Mouse (Mus musculus) liver, embryonic 16.5 days (tissue): ENCODE data around the gene Gucy1b2. TPM values are rescaled to one million over a fixed set of nuclear protein-coding genes. Genes with fewer than 3 reads are reported as not detected.

Experiments
- ATAC-seq: fragments of 200-750 bp; cut with Nextera tagmentation; 2 replicates; pipeline ENCODE4 v1.8.0; 2017; ENCODE audit warnings: low read depth, mild to moderate bottlenecking, moderate number of reproducible peaks, moderate library complexity
- H3K27ac ChIP-seq: fragments of 300-500 bp; sonication (generic); 2 replicates; pipeline ENCODE4 v1.5.1; 2014; ENCODE audit warnings: mild to moderate bottlenecking, low read length
- H3K27me3 ChIP-seq: fragments of 300-500 bp; sonication (generic); 2 replicates; pipeline ENCODE4 v1.6.1; 2014; ENCODE audit warnings: low read depth, low read length, mixed read lengths; ENCODE audit not compliant: control insufficient read depth, insufficient read depth
- H3K36me3 ChIP-seq: fragments of 300-500 bp; sonication (generic); 2 replicates; pipeline ENCODE4 v1.6.1; 2014; ENCODE audit warnings: mild to moderate bottlenecking; ENCODE audit not compliant: control insufficient read depth, insufficient read depth
- H3K4me1 ChIP-seq: fragments of 300-500 bp; sonication (generic); 2 replicates; pipeline ENCODE4 v1.6.1; 2014; ENCODE audit warnings: low read depth, low read length, mixed read lengths; ENCODE audit not compliant: control insufficient read depth
- H3K4me2 ChIP-seq: fragments of 300-500 bp; sonication (generic); 2 replicates; pipeline ENCODE4 v1.6.1; 2014; ENCODE audit warnings: low read depth, low read length, mixed read lengths
- H3K4me3 ChIP-seq: fragments of 300-500 bp; sonication (generic); 2 replicates; pipeline ENCODE4 v1.5.1; 2014; ENCODE audit warnings: low read depth, mild to moderate bottlenecking, low read length
- H3K9ac ChIP-seq: fragments of 300-500 bp; sonication (generic); 2 replicates; pipeline ENCODE4 v1.6.1; 2014; ENCODE audit warnings: low read depth, low read length
- H3K9me3 ChIP-seq: fragments of 300-500 bp; sonication (generic); replicated peaks from 2 replicates; pipeline ENCODE4 v1.6.1; 2016; ENCODE audit warnings: low read length; ENCODE audit not compliant: control insufficient read depth
- WGBS: fragments of 180-500 bp; shearing (Covaris S2); extraction: QIAGEN DNeasy Blood & Tissue Kit; methylation state at CpG from one replicate; pipeline ENCODE4 v1.1.7; 2014; ENCODE audit not compliant: insufficient replicate concordance; 5-methylcytosine and 5-hydroxymethylcytosine counted together
- polyA plus RNA-seq: library from polyadenylated mRNA; unstranded; fragments of >200 nt; fragmentation: Nextera tagmentation; extraction: Ambion mirVana; gene quantifications from 2 replicates; pipeline ENCODE4 v1.2.1, GENCODE M21; 2015

Gene Gucy1b2
- polyA plus RNA-seq, 1 experiment from 2014 or later: not detected

- no peaks in the 10 kb centered on the region for H3K36me3 ChIP-seq
- WGBS: 72% methylated on average over 3 of the region's 3 CpGs
- H3K4me2 ChIP-seq: no peak overlapping the region
- H3K9me3 ChIP-seq: no peaks in the 10 kb centered on the region
- no peaks in the 10 kb centered on the region for H3K27me3 ChIP-seq
- H3K4me1 ChIP-seq: no peaks in the 10 kb centered on the region
- no peak overlapping the region for H3K9ac ChIP-seq
- H3K27ac ChIP-seq: no peak overlapping the region
- no peak overlapping the region for H3K4me3 ChIP-seq
- ATAC-seq: no peak
Measured at GRCm38 (mm10) chr14:62383786-62384299, 72.2 kb downstream of the Gucy1b2 start.

GRCm38 (mm10) chr14:62383109-62383508, 73.0 kb downstream of the Gucy1b2 start:
- no peaks in the 10 kb centered on the region for H3K4me1 ChIP-seq

DNA sequence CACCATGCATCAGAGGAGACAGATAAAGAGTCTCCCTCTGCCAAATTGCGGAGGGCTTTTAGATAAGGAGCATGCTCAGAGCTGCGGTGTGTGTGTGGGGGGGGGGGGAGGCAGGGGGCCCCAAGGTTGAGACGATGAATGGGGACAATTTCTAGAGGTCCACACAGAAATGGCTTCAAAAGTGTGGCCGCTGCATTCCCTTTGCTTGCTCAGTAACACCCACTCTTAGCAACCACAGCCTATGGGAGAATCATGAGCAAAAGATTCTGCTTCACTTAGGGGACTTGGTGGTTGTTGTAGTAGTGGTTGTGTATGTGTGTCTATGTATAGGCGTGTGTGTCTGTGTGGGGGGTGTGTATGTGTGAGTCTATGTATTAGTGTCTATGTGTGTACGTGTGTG, 75.5 kb downstream of the Gucy1b2 start:
- WGBS: 57% methylated on average over 6 of the region's 6 CpGs
- no peaks in the 10 kb centered on the region for H3K27me3 ChIP-seq
- H3K4me3 ChIP-seq: no peak overlapping the region
- ATAC-seq: no peak
- H3K4me2 ChIP-seq: no peak overlapping the region
- H3K4me1 ChIP-seq: no peaks in the 10 kb centered on the region
- peaks cover 5% of the 10 kb centered on the region; the same call in 1 of the 2 replicates for H3K36me3 ChIP-seq
- no peaks in the 10 kb centered on the region for H3K9me3 ChIP-seq
- H3K27ac ChIP-seq: no peak overlapping the region
- H3K9ac ChIP-seq: no peak overlapping the region

More at GRCm38 (mm10) chr14:62383109-62383508, 73.0 kb downstream of the Gucy1b2 start:
- WGBS: 57% methylated on average over 3 of the region's 3 CpGs
- Histone ChIP-seq H3K9me3 (no peaks in the 10 kb centered on the region), H3K4me2 (no peak overlapping the region), H3K36me3 (no peaks in the 10 kb centered on the region), H3K4me3 (no peak overlapping the region), H3K27me3 (no peaks in the 10 kb centered on the region), H3K27ac (no peak overlapping the region), H3K9ac (no peak overlapping the region)
- no peak for ATAC-seq

DNA sequence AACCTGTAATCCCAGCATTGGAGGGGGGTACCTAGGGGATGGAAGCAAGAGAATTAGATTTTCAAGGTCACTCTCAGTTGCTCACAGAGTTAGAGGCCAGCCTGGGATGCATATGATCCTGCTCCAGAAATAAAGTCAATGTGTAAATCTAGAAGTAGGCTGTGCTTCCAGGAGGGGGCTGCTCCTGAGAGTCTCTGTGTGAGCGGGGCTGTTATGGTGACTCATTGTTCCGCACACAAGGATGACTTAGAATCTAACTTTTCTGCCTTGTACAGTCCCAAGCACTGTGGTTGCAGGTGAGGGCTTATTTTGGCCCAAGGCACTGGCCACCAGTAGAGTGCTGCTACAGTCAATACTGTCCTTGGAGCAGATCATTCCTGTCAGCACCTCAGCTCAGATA, 76.7 kb downstream of the Gucy1b2 start:
- 85% methylated on average over 2 of the region's 2 CpGs for WGBS
- H3K4me2 ChIP-seq: no peak overlapping the region
- no peaks in the 10 kb centered on the region for H3K9me3 ChIP-seq
- H3K27me3 ChIP-seq: no peaks in the 10 kb centered on the region
- no peak overlapping the region for H3K27ac ChIP-seq
- peaks cover 5% of the 10 kb centered on the region; the same call in 1 of the 2 replicates for H3K36me3 ChIP-seq
- no peaks in the 10 kb centered on the region for H3K4me1 ChIP-seq
- ATAC-seq: no peak
- no peak overlapping the region for H3K9ac ChIP-seq
- H3K4me3 ChIP-seq: no peak overlapping the region

DNA sequence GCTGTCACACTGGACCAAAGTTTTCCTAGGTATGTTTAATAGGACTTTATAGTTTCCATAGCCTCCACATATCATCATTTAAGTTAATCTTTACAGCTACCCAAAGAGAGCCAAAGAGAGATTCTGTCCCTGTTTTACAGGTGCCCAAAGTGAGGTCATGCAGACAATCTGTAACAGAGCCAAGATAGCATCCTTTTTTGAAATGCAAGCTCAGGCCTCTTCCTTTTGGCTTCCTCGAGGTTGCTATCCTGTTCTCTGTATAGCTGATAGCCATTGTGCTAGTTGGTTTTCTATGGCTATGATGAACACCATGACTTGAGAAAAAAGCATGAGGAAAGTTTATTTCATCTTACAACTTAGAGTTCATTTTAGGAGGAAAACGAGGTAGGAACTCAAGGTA, 80.0 kb downstream of the Gucy1b2 start:
- H3K27me3 ChIP-seq: no peaks in the 10 kb centered on the region
- H3K36me3 ChIP-seq: peaks cover 5% of the 10 kb centered on the region
- ATAC-seq: no peak
- no peak overlapping the region for H3K4me3 ChIP-seq
- no peak overlapping the region for H3K27ac ChIP-seq
- H3K4me2 ChIP-seq: no peak overlapping the region
- no peaks in the 10 kb centered on the region for H3K9me3 ChIP-seq
- H3K9ac ChIP-seq: no peak overlapping the region
- WGBS: 61% methylated on average over 2 of the region's 2 CpGs
- no peaks in the 10 kb centered on the region for H3K4me1 ChIP-seq

DNA sequence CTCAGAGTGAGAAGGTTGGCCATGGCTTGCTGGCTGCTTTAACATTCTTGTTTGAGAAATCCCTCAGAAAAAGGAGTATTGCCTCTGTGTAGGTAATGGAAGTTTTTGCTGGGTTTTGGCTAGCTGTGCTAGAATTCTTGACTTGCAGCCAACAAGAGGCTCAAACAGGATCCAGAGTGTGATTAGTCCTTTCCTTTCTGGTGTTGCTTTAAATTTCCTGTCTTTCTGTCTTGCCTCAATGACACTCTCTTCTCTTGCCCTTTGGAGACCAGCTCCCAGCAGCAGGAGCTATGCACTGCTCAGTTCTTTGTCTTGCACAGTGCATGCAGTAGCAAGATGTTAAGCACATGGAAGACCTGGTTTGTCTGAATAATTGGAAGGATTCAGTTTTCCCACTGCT, 80.4 kb downstream of the Gucy1b2 start:
- H3K4me3 ChIP-seq: no peak overlapping the region
- H3K4me1 ChIP-seq: no peaks in the 10 kb centered on the region
- H3K27ac ChIP-seq: no peak overlapping the region
- H3K4me2 ChIP-seq: no peak overlapping the region
- peaks cover 5% of the 10 kb centered on the region for H3K36me3 ChIP-seq
- H3K27me3 ChIP-seq: no peaks in the 10 kb centered on the region
- no peak overlapping the region for H3K9ac ChIP-seq
- no peaks in the 10 kb centered on the region for H3K9me3 ChIP-seq
- ATAC-seq: no peak

DNA sequence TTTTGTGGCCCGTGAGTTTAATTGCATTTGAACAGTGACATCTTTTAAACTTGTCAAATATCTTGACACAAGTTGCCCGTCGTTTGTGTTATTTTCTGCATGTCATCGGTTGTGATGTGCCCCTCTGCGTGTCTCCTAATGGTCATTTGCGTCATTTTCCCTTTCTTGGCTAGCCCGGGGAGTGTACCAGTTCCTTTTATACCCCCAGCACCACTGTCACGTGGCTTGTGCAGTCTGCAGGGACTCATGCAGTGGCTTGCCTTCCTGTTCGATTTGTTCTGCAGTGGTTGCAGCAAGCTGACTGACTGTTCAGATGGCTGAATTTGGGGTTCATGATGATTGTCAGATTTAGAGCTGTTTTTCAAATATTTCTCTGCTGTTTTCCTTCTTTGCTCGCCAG, 82.1 kb downstream of the Gucy1b2 start:
- no peaks in the 10 kb centered on the region for H3K27me3 ChIP-seq
- H3K36me3 ChIP-seq: peaks cover 5% of the 10 kb centered on the region
- H3K27ac ChIP-seq: no peak overlapping the region
- no peak overlapping the region for H3K4me3 ChIP-seq
- 62% methylated on average over 10 of the region's 10 CpGs for WGBS
- no peak for ATAC-seq
- H3K4me1 ChIP-seq: no peaks in the 10 kb centered on the region
- H3K4me2 ChIP-seq: no peak overlapping the region
- no peak overlapping the region for H3K9ac ChIP-seq
- no peaks in the 10 kb centered on the region for H3K9me3 ChIP-seq

DNA sequence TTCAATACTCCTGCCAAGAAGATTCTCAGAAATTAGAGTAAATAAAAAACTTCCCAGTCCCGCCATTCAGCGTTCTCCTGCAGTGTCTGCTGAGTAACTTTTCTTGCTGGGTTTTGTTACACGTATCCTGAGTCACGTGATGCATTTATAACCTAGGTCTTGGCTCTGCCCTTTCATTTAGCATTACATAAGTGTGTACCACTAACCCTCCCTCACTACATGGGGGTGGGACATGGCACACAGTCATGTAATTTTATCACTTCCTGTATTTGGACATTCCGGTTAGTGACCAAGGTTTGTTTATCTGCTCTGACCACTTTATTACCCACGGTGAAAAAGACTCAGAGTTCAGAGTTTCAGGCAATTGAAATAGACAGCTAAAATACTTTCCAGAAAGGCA, 85.3 kb downstream of the Gucy1b2 start:
- H3K9ac ChIP-seq: no peak overlapping the region
- WGBS: 62% methylated on average over 6 of the region's 6 CpGs
- no peaks in the 10 kb centered on the region for H3K9me3 ChIP-seq
- H3K4me1 ChIP-seq: no peaks in the 10 kb centered on the region
- no peak overlapping the region for H3K27ac ChIP-seq
- H3K4me3 ChIP-seq: no peak overlapping the region
- no peaks in the 10 kb centered on the region; the same call in none of the 2 replicates for H3K36me3 ChIP-seq
- no peaks in the 10 kb centered on the region for H3K27me3 ChIP-seq
- no peak for ATAC-seq
- no peak overlapping the region for H3K4me2 ChIP-seq

GRCm38 (mm10) chr14:62363774-62364173, 92.3 kb downstream of the Gucy1b2 start:
- no peaks in the 10 kb centered on the region for H3K27me3 ChIP-seq
- no peak for ATAC-seq
- H3K4me1 ChIP-seq: no peaks in the 10 kb centered on the region; the same call in 1 of the 2 replicates
- no peaks in the 10 kb centered on the region; the same call in 1 of the 2 replicates for H3K36me3 ChIP-seq
- H3K4me2 ChIP-seq: no peak overlapping the region
- 76% methylated on average over 2 of the region's 2 CpGs for WGBS
- H3K27ac ChIP-seq: no peak overlapping the region
- H3K9ac ChIP-seq: no peak overlapping the region
- no peaks in the 10 kb centered on the region for H3K9me3 ChIP-seq
- no peak overlapping the region for H3K4me3 ChIP-seq
